Mouse (Mus musculus): Measurements from ENCODE around the gene Bend4. TPM values are rescaled to one million over a fixed set of nuclear protein-coding genes. Genes with fewer than 3 reads are reported as not detected.
A peak's percentile ranks its signal among the peaks of the same experiment; 100 is the strongest.

Bend4 gene
- polyA plus RNA-seq, 1 experiment from 2014 or later, result 10.7 TPM

- no peaks in the 10 kb centered on the region for H3K27me3 ChIP-seq (ENCODE audit: control insufficient read depth, insufficient read depth, low read length)
- no peak for DNase-seq (ENCODE audit: low spot score)
- H3K27ac ChIP-seq (ENCODE audit: low read depth, low read length), result no peak overlapping the region
- H3K4me1 ChIP-seq (replicated peaks; ENCODE audit: control insufficient read depth, insufficient read depth, low read length), result peaks cover 2% of the 10 kb centered on the region; the same call in 1 of the 2 replicates
- no peak overlapping the region for H3K9ac ChIP-seq (ENCODE audit: low read length)
- no peaks in the 10 kb centered on the region for H3K36me3 ChIP-seq (ENCODE audit: control insufficient read depth, insufficient read depth, low read length)
- H3K4me2 ChIP-seq (ENCODE audit: low read depth, low read length, severe bottlenecking), result no peak overlapping the region
- no peak overlapping the region for H3K4me3 ChIP-seq (ENCODE audit: low read depth, low read length)
- WGBS, result 87% methylated on average over 7 of the region's 7 CpGs
- ATAC-seq (replicated peaks; ENCODE audit: low FRiP score), result no peak
- no peaks in the 10 kb centered on the region for H3K9me3 ChIP-seq (ENCODE audit: control insufficient read depth, low read length)
These were observed 23.7 kb downstream of the Bend4 start for GRCm38 (mm10) chr5:67404380-67404779.

DNA sequence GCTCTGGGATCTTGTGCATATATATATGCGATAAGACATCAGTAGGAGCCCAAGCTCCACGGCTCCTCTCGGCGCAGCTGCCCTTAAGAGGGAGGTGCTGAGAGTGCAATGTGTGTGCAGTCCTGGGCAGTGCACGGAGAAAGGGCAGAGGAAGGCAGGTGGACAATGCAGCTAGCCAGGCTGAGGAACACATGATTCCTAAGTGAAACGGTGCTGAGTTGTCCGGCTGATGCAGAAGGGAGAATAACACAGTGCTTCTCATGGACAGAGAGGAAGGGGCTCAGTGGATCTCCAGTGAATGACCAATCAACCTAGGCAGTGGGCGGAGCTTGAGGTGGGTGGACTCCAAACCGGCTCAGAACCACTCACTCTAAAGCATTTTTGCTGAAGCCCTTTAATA is 26.5 kb downstream of the Bend4 start:
- no peaks in the 10 kb centered on the region for H3K36me3 ChIP-seq (ENCODE audit: control insufficient read depth, insufficient read depth, low read length)
- no peaks in the 10 kb centered on the region for H3K9me3 ChIP-seq (ENCODE audit: control insufficient read depth, low read length)
- H3K4me2 ChIP-seq (ENCODE audit: low read depth, low read length, severe bottlenecking), result no peak overlapping the region
- no peaks in the 10 kb centered on the region for H3K27me3 ChIP-seq (ENCODE audit: control insufficient read depth, insufficient read depth, low read length)
- no peak overlapping the region for H3K4me3 ChIP-seq (ENCODE audit: low read depth, low read length)
- H3K27ac ChIP-seq (ENCODE audit: low read depth, low read length), result no peak overlapping the region
- no peak overlapping the region for H3K9ac ChIP-seq (ENCODE audit: low read length)
- H3K4me1 ChIP-seq (replicated peaks; ENCODE audit: control insufficient read depth, insufficient read depth, low read length), result 0 out of 2 replicates have a peak, but pooled peaks cover 2% of the 10 kb centered on the region
- WGBS, result 77% methylated on average over 9 of the region's 9 CpGs
- DNase-seq (ENCODE audit: low spot score) (no peak), ATAC-seq (replicated peaks; ENCODE audit: low FRiP score) (peak; percentile 49; the same call in 1 of the 2 replicates)

DNA sequence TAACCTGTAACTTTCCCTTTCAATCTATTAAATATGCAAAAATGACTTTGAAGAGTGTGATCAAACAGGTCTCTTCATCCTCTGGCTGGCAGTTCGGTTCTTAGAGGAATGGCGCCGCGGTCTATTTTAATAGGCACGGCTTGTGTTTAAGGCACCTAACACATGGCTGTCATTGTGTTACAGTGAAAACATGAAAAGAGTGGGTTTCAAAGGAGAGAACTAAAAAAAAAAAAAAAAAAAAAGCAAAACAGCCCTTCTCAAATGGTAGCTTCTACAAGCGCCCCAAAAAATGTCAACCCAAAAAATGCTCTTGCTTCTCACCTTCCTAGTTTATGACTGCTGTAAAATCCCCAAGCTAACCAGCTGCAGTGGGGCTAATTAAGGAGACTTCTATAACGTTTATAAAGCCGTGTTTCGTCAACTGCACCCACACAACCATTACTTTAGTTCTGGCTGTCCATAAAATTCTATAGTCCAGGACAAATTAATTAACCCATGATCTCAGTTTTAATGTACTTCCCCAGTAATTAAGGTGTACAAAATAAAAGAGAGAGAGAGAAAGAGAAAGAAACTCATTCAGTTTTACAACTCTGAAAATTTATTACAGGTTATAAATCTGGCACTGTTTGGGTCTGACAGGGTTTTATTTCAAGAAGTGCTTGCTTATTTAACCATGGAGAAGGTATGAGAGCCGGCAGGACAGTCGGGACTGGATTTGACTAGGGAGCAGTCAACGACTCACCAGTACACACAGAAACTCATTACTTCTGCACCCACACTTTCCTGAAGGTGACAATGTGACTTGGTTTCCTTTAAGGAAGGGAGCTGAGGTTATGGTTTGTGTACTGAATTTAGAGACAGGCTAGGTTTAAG is 27.3 kb downstream of the Bend4 start:
- Histone ChIP-seq H3K4me2 (ENCODE audit: low read depth, low read length, severe bottlenecking) (no peak overlapping the region), H3K4me1 (replicated peaks; ENCODE audit: control insufficient read depth, insufficient read depth, low read length) (0 out of 2 replicates have a peak, but pooled peaks cover 2% of the 10 kb centered on the region), H3K9ac (ENCODE audit: low read length) (no peak overlapping the region), H3K36me3 (ENCODE audit: control insufficient read depth, insufficient read depth, low read length) (no peaks in the 10 kb centered on the region), H3K27me3 (ENCODE audit: control insufficient read depth, insufficient read depth, low read length) (no peaks in the 10 kb centered on the region), H3K27ac (ENCODE audit: low read depth, low read length) (no peak overlapping the region), H3K4me3 (ENCODE audit: low read depth, low read length) (no peak overlapping the region), H3K9me3 (ENCODE audit: control insufficient read depth, low read length) (no peaks in the 10 kb centered on the region)
- ATAC-seq (replicated peaks; ENCODE audit: low FRiP score) (peak; percentile 60), DNase-seq (ENCODE audit: low spot score) (no peak)
- WGBS, result 66% methylated on average over 12 of the region's 12 CpGs

DNA sequence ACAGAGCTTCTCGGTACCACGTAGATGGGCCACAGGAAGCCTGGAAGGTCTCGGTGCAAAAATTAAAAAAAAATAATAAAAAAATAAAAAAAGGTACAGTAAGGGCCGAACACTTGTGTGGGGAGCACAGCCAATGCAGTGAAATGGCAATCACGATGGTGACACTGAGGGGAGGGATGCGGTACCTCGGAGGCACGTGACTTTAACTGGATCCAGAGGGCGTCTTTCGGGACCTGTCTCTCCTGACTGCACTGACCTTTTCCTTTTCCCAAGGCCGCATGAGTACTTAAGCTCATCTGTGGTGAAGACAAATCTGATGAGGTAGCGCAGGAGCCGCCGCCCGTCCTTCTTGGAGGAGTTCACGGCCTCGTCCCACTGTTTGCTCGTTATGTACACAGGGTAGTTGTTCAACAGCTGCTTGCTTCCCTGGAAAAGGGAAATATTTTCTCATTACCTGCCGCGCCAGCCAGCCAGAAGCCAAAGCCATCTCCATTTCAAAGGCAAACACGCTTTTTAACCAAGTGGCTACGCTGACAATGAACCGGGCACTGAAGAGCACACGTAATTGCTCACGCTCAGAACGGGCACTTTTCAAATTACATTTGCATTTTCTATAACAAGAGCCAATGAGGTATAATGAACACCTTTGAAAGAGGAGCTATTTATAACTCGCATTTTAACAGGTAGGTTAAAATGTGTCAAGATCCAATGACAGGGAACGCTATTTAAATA is 28.1 kb downstream of the Bend4 start:
- no peak overlapping the region for H3K9ac ChIP-seq (ENCODE audit: low read length)
- no peaks in the 10 kb centered on the region for H3K36me3 ChIP-seq (ENCODE audit: control insufficient read depth, insufficient read depth, low read length)
- H3K27ac ChIP-seq (ENCODE audit: low read depth, low read length), result no peak overlapping the region
- H3K4me2 ChIP-seq (ENCODE audit: low read depth, low read length, severe bottlenecking), result no peak overlapping the region
- 0 out of 2 replicates have a peak, but pooled peaks cover 2% of the 10 kb centered on the region for H3K4me1 ChIP-seq (replicated peaks; ENCODE audit: control insufficient read depth, insufficient read depth, low read length)
- ATAC-seq (replicated peaks; ENCODE audit: low FRiP score) (peak; percentile 34), DNase-seq (ENCODE audit: low spot score) (peak; percentile 54)
- 70% methylated on average over 28 of the region's 28 CpGs for WGBS
- H3K27me3 ChIP-seq (ENCODE audit: control insufficient read depth, insufficient read depth, low read length), result no peaks in the 10 kb centered on the region
- H3K4me3 ChIP-seq (ENCODE audit: low read depth, low read length), result no peak overlapping the region
- no peaks in the 10 kb centered on the region for H3K9me3 ChIP-seq (ENCODE audit: control insufficient read depth, low read length)

GRCm38 (mm10) chr5:67397186-67397585 is 30.9 kb downstream of the Bend4 start:
- ATAC-seq (replicated peaks; ENCODE audit: low FRiP score), result no peak
- DNase-seq (ENCODE audit: low spot score), result no peak
- no peaks in the 10 kb centered on the region for H3K36me3 ChIP-seq (ENCODE audit: control insufficient read depth, insufficient read depth, low read length)
- no peaks in the 10 kb centered on the region for H3K9me3 ChIP-seq (ENCODE audit: control insufficient read depth, low read length)
- no peak overlapping the region for H3K9ac ChIP-seq (ENCODE audit: low read length)
- no peak overlapping the region for H3K27ac ChIP-seq (ENCODE audit: low read depth, low read length)
- no peak overlapping the region for H3K4me2 ChIP-seq (ENCODE audit: low read depth, low read length, severe bottlenecking)
- no peaks in the 10 kb centered on the region for H3K27me3 ChIP-seq (ENCODE audit: control insufficient read depth, insufficient read depth, low read length)
- H3K4me3 ChIP-seq (ENCODE audit: low read depth, low read length), result no peak overlapping the region
- WGBS, result 81% methylated on average over 14 of the region's 14 CpGs
- 0 out of 2 replicates have a peak, but pooled peaks cover 2% of the 10 kb centered on the region for H3K4me1 ChIP-seq (replicated peaks; ENCODE audit: control insufficient read depth, insufficient read depth, low read length)

DNA sequence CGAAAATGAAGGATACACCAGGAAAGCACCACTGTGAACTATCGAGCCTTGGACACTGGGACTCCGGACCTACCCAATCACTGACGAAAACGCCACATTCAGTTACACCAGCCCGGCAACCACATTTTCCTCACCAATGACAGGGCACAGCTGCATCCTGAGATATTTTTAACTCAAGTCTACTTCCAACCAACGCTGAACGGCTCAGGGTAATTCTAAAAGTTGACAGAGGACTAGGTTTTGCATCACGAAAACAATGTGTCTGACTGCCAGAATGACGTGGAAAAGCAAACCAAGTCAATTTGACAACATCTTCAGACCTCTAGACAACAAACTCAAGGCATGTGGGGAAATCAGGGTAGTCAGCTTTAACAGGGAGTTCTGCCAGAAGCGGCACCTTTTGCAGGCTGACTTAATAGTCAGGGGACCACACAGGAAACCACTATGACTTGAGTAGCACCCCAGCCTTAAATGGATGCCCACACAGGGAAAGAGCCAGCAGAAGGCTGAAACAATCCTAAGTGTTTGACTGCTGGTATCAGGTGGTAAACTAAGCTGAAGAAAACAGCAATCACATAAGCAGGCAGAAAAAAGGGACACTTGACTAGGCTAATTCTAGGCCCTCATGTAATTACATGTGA is 32.8 kb downstream of the Bend4 start:
- no peak overlapping the region for H3K9ac ChIP-seq (ENCODE audit: low read length)
- 94% methylated on average over 11 of the region's 11 CpGs for WGBS
- ATAC-seq (replicated peaks; ENCODE audit: low FRiP score) (no peak), DNase-seq (ENCODE audit: low spot score) (no peak)
- H3K36me3 ChIP-seq (ENCODE audit: control insufficient read depth, insufficient read depth, low read length), result no peaks in the 10 kb centered on the region
- no peaks in the 10 kb centered on the region for H3K9me3 ChIP-seq (ENCODE audit: control insufficient read depth, low read length)
- H3K4me2 ChIP-seq (ENCODE audit: low read depth, low read length, severe bottlenecking), result no peak overlapping the region
- H3K4me1 ChIP-seq (replicated peaks; ENCODE audit: control insufficient read depth, insufficient read depth, low read length), result 0 out of 2 replicates have a peak, but pooled peaks cover 2% of the 10 kb centered on the region
- no peak overlapping the region for H3K27ac ChIP-seq (ENCODE audit: low read depth, low read length)
- H3K4me3 ChIP-seq (ENCODE audit: low read depth, low read length), result no peak overlapping the region
- no peaks in the 10 kb centered on the region for H3K27me3 ChIP-seq (ENCODE audit: control insufficient read depth, insufficient read depth, low read length)

DNA sequence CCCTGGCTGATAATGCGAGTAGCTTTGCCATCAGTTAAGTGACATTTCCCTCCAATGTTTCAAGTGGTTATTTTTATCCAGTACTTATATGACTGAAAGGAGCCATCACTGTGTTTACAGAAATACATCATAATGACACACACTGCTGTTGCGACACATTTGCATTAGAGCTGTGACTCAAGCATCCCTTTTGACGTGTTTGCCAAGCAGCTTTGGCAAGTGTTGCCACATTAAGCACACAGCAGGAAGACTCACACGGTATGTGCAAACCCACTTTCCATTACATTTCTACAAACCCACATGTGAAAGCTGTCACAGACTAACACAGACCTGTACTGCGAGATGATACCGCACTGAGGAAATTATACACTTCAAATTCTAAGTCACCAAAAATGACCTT is 34.2 kb downstream of the Bend4 start:
- 94% methylated on average over 6 of the region's 6 CpGs for WGBS
- ATAC-seq (replicated peaks; ENCODE audit: low FRiP score) (no peak), DNase-seq (ENCODE audit: low spot score) (no peak)
- no peaks in the 10 kb centered on the region for H3K27me3 ChIP-seq (ENCODE audit: control insufficient read depth, insufficient read depth, low read length)
- no peak overlapping the region for H3K9ac ChIP-seq (ENCODE audit: low read length)
- H3K9me3 ChIP-seq (ENCODE audit: control insufficient read depth, low read length), result no peaks in the 10 kb centered on the region
- H3K4me2 ChIP-seq (ENCODE audit: low read depth, low read length, severe bottlenecking), result no peak overlapping the region
- H3K27ac ChIP-seq (ENCODE audit: low read depth, low read length), result no peak overlapping the region
- H3K4me3 ChIP-seq (ENCODE audit: low read depth, low read length), result no peak overlapping the region
- H3K4me1 ChIP-seq (replicated peaks; ENCODE audit: control insufficient read depth, insufficient read depth, low read length), result no peaks in the 10 kb centered on the region
- H3K36me3 ChIP-seq (ENCODE audit: control insufficient read depth, insufficient read depth, low read length), result no peaks in the 10 kb centered on the region

DNA sequence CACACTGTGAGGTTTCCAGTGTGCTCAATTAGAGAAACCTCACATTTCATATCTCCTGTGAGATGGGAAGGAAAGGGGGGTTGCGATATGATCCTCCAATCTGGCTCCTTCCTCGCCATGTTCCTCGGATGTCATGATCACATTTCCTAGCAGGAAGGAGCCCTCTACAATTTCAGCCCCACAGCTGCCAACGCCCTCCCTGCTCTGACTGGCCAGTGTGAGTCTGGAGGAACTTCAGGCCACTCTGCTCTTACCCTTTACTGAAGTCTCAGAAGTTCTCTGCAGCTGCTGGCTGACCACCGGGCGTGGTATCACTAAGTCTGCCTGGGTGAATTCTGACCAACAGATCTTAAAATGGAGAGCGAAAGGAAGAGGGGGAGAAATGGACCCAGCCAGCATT is 45.6 kb downstream of the Bend4 start:
- no peak overlapping the region for H3K4me3 ChIP-seq (ENCODE audit: low read depth, low read length)
- no peaks in the 10 kb centered on the region for H3K9me3 ChIP-seq (ENCODE audit: control insufficient read depth, low read length)
- no peak overlapping the region for H3K4me2 ChIP-seq (ENCODE audit: low read depth, low read length, severe bottlenecking)
- DNase-seq (ENCODE audit: low spot score) (no peak), ATAC-seq (replicated peaks; ENCODE audit: low FRiP score) (no peak)
- H3K27ac ChIP-seq (ENCODE audit: low read depth, low read length), result no peak overlapping the region
- WGBS, result 89% methylated on average over 7 of the region's 7 CpGs
- no peaks in the 10 kb centered on the region for H3K4me1 ChIP-seq (replicated peaks; ENCODE audit: control insufficient read depth, insufficient read depth, low read length)
- no peak overlapping the region for H3K9ac ChIP-seq (ENCODE audit: low read length)
- H3K36me3 ChIP-seq (ENCODE audit: control insufficient read depth, insufficient read depth, low read length), result no peaks in the 10 kb centered on the region
- no peaks in the 10 kb centered on the region for H3K27me3 ChIP-seq (ENCODE audit: control insufficient read depth, insufficient read depth, low read length)

All from forebrain, embryonic 11.5 days (tissue).